Mouse (Mus musculus): ENCODE measurements around the gene Rtkn. TPM values are rescaled to one million over a fixed set of nuclear protein-coding genes. Genes with fewer than 3 reads are reported as not detected.

The Rtkn gene
- polyA plus RNA-seq, 1 experiment from 2014 or later: 21.1 TPM

DNA sequence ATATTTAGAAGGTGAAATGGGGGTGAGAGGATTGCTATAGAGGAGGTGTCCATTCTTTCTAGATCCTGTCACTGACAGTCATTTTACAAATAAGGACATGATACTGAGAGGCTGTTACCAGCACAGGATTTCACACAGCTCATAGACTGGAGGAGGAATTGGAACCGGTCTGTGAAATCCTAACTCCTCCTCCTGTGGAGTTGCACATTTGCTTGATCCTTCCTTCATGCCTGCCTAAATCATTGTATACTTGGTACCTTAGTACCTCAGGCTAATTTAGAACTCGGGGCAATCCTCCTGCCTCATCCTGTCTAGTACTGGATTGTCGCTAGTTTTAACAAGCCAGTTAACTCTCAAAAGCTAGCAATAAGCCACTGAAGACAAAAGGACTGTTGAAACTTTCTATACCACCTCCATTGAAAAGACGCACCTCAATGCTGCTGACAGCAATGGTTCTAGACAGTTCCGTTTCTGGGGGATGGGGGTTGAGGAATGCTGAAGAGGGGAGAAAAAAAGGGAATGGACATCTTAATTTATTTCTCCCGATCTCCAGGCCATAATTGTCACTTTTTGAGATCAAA, 29.9 kb downstream of the Rtkn start:
- Histone ChIP-seq H3K4me1 (replicated peaks; ENCODE audit: control insufficient read depth, insufficient read depth, low read length) (peaks cover 12% of the 10 kb centered on the region; the same call in 1 of the 2 replicates), H3K4me3 (ENCODE audit: low read depth, low read length) (peak overlapping the region; percentile 69), H3K4me2 (replicated peaks; ENCODE audit: low read depth) (peak overlapping the region; percentile 59), H3K9me3 (ENCODE audit: control insufficient read depth) (no peaks in the 10 kb centered on the region), H3K27ac (ENCODE audit: low read depth, low read length) (peak overlapping the region; percentile 3; the same call in 1 of the 2 replicates), H3K27me3 (replicated peaks; ENCODE audit: control insufficient read depth, insufficient read depth, low read length) (peaks cover 13% of the 10 kb centered on the region; the same call in 1 of the 2 replicates), H3K9ac (ENCODE audit: low read depth, low read length) (peak overlapping the region; percentile 68; the same call in 1 of the 2 replicates), H3K36me3 (ENCODE audit: control insufficient read depth, insufficient read depth) (no peaks in the 10 kb centered on the region)
- TF ChIP-seq CTCF (IDR thresholded peaks at IDR 0.05; ENCODE audit: low read depth): no peak
- ATAC-seq: peak; percentile 6; the same call in 1 of the 2 replicates
- WGBS: 3% methylated on average over 6 of the region's 6 CpGs

DNA sequence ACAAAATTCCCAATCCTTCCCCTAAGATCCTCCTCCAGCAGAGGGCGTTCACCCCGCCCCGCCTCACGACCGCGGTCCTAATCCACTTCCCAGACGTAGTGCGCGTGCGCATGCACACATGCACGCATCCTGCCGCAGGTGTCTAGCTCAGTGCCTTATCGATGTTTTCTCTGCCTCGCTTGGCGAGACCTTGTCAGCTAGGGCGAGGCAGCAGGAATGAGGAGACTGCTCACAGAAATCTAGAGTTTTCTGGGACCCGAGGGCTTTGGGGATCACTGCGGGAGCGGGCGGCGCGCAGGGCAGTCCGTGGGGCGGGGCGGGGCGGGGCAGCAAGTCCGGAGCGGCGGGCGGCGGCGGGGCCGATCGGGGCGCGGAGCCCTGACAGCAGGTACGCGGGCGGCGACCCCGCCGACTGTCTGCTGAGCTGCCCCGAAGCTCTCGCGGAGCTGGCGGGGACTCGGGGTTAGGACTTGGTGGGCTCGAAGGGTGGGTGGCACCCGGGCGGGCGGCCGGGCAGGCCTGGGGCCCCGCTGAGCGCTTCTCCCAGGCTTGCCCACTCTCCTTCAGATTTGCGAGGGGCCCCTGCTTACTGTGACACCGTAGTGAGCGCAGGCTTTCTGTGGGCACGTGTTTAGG, 30.5 kb downstream of the Rtkn start, which contains the start of gene Dctn1:
TSS of gene Dctn1 (plus strand) at position 314 of the 636 bp plus-strand sequence.
- under 1% methylated on average over 55 of the region's 58 CpGs for WGBS
- TF ChIP-seq CTCF (IDR thresholded peaks at IDR 0.05; ENCODE audit: low read depth): peak; percentile 95

DNA sequence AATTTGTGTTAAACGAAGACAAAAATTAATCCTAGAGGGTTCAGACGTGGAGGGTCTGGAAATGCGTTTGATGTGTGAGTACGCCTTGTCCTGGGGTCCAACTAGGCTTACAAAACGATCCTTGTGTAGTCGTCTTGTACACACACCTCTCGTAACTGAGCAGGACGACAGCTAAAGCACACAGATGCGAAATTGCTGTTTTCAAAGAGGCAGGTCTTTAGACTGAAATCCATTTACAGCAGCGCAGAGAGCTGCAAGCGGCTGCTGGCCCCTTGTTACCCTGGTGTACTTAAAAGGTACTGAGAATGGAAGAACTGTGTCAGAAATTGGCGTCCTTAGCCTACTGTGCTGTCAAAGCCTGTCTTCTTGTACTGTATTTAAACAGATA, 31.0 kb downstream of the Rtkn start:
- under 1% methylated on average over 12 of the region's 12 CpGs for WGBS
- H3K27me3 ChIP-seq (replicated peaks; ENCODE audit: control insufficient read depth, insufficient read depth, low read length): peaks cover 7% of the 10 kb centered on the region; the same call in 1 of the 2 replicates
- H3K36me3 ChIP-seq (ENCODE audit: control insufficient read depth, insufficient read depth): no peaks in the 10 kb centered on the region
- peak overlapping the region; percentile 67; the same call in 1 of the 2 replicates for H3K27ac ChIP-seq (ENCODE audit: low read depth, low read length)
- peak overlapping the region; percentile 68 for H3K9ac ChIP-seq (ENCODE audit: low read depth, low read length)
- peak overlapping the region; percentile 69 for H3K4me3 ChIP-seq (ENCODE audit: low read depth, low read length)
- 0 out of 2 replicates have a peak, but pooled peaks have one; percentile 3 for TF ChIP-seq CTCF (IDR thresholded peaks at IDR 0.05; ENCODE audit: low read depth)
- peak overlapping the region; percentile 59 for H3K4me2 ChIP-seq (replicated peaks; ENCODE audit: low read depth)
- ATAC-seq: no peak
- no peaks in the 10 kb centered on the region for H3K9me3 ChIP-seq (ENCODE audit: control insufficient read depth)
- H3K4me1 ChIP-seq (replicated peaks; ENCODE audit: control insufficient read depth, insufficient read depth, low read length): peaks cover 12% of the 10 kb centered on the region; the same call in 1 of the 2 replicates

More for the DNA sequence above, 30.5 kb downstream of the Rtkn start, which contains the start of gene Dctn1:
- H3K9me3 ChIP-seq (ENCODE audit: control insufficient read depth): no peaks in the 10 kb centered on the region
- H3K36me3 ChIP-seq (ENCODE audit: control insufficient read depth, insufficient read depth): no peaks in the 10 kb centered on the region
- ATAC-seq: peak; percentile 81
- H3K4me3 ChIP-seq (ENCODE audit: low read depth, low read length): peak within 1 kb of the TSS; percentile 69
- peaks cover 12% of the 10 kb centered on the region; the same call in 1 of the 2 replicates for H3K27me3 ChIP-seq (replicated peaks; ENCODE audit: control insufficient read depth, insufficient read depth, low read length)
- peaks cover 12% of the 10 kb centered on the region; the same call in 1 of the 2 replicates for H3K4me1 ChIP-seq (replicated peaks; ENCODE audit: control insufficient read depth, insufficient read depth, low read length)
- peak within 1 kb of the TSS; percentile 68 for H3K9ac ChIP-seq (ENCODE audit: low read depth, low read length)
- H3K27ac ChIP-seq (ENCODE audit: low read depth, low read length): peak within 1 kb of the TSS; percentile 67
- H3K4me2 ChIP-seq (replicated peaks; ENCODE audit: low read depth): peak within 1 kb of the TSS; percentile 59

DNA sequence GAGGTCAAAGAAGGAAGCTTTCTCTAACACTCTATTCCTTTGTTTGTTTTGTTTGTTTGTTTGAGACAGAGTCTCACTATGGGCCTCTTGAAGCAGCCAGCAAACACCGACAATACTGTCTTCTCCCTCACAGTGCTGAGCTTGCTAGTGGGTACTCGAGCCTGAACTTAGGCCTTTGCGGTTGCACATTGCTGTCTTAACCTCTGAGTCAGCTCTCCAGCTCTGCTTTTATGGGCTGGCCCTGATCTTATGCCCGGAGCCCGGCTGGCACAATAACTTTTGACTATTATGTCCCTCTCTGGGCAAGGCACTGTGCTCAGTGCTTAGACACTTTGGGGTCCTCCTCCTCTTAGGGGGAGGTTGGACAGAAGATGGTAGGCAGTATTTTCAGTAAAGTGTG, 34.6 kb downstream of the Rtkn start:
- H3K4me2 ChIP-seq (replicated peaks; ENCODE audit: low read depth): no peak overlapping the region
- no peaks in the 10 kb centered on the region for H3K9me3 ChIP-seq (ENCODE audit: control insufficient read depth)
- H3K4me3 ChIP-seq (ENCODE audit: low read depth, low read length): no peak overlapping the region
- H3K36me3 ChIP-seq (ENCODE audit: control insufficient read depth, insufficient read depth): no peaks in the 10 kb centered on the region
- H3K27me3 ChIP-seq (replicated peaks; ENCODE audit: control insufficient read depth, insufficient read depth, low read length): no peaks in the 10 kb centered on the region
- no peak for TF ChIP-seq CTCF (IDR thresholded peaks at IDR 0.05; ENCODE audit: low read depth)
- no peak; the same call in 1 of the 2 replicates for ATAC-seq
- peak overlapping the region; percentile 41 for H3K27ac ChIP-seq (ENCODE audit: low read depth, low read length)
- H3K9ac ChIP-seq (ENCODE audit: low read depth, low read length): no peak overlapping the region
- WGBS: 55% methylated on average over 5 of the region's 5 CpGs
- no peaks in the 10 kb centered on the region; the same call in 1 of the 2 replicates for H3K4me1 ChIP-seq (replicated peaks; ENCODE audit: control insufficient read depth, insufficient read depth, low read length)

DNA sequence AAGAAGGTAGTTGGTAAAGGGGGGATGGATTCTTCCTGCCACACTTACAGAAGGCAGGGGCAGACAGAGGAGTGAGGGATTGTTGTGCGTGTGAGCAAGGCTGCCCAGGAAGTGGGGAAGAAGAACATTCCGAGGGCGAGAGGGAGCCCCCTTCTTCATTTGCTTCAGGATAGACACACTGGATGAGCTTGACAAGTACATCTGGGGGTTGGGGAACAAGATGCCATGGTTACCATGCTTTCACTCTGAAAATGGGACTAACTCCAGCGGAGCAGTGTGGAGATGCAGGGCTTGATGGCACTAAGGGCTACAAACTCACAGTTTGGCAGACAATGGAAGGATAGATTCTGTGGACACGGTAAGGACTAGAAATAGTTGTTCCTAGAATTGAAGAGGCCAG, 35.8 kb downstream of the Rtkn start:
- H3K4me3 ChIP-seq (ENCODE audit: low read depth, low read length): no peak overlapping the region
- H3K4me1 ChIP-seq (replicated peaks; ENCODE audit: control insufficient read depth, insufficient read depth, low read length): no peaks in the 10 kb centered on the region; the same call in 1 of the 2 replicates
- no peak for ATAC-seq
- no peak for TF ChIP-seq CTCF (IDR thresholded peaks at IDR 0.05; ENCODE audit: low read depth)
- no peaks in the 10 kb centered on the region for H3K27me3 ChIP-seq (replicated peaks; ENCODE audit: control insufficient read depth, insufficient read depth, low read length)
- 78% methylated on average over 5 of the region's 5 CpGs for whole genome bisulfite sequencing
- H3K9me3 ChIP-seq (ENCODE audit: control insufficient read depth): no peaks in the 10 kb centered on the region
- no peak overlapping the region for H3K4me2 ChIP-seq (replicated peaks; ENCODE audit: low read depth)
- no peak overlapping the region for H3K27ac ChIP-seq (ENCODE audit: low read depth, low read length)
- no peak overlapping the region for H3K9ac ChIP-seq (ENCODE audit: low read depth, low read length)
- H3K36me3 ChIP-seq (ENCODE audit: control insufficient read depth, insufficient read depth): no peaks in the 10 kb centered on the region

DNA sequence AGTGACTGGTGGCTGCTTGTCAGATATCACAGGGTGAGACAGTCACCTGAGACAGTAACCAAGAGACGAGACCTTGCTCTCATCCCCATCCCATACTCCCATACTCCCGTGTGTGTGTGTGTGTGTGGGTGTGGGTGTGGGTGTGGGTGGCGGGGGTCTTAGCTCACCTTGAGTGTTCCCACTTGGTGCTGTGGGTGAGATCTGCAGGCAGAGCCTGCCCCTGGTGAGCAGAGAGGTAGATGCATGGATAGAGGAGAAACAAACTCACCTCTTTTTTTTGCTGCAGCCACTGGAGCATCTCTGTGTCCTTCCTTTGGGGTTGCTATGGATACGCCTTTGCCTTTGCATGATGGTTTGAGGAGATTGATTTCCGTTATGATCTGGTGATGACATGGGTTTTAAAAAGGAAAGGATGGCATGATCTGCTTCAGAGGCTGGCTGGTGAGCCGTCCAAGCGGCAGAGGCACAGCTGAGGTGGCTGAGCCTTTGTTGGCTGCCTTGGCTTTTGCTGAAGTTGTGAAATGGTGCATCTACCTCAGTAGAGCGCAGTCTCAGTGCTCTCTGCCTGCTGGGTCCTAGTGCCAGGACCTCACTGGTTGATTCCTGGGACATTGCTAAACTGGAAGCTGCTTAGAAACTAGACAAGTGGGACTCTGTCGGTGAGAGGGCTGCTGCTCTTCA, 37.1 kb downstream of the Rtkn start:
- WGBS: 81% methylated on average over 9 of the region's 9 CpGs
- no peak overlapping the region for H3K4me3 ChIP-seq (ENCODE audit: low read depth, low read length)
- no peaks in the 10 kb centered on the region for H3K36me3 ChIP-seq (ENCODE audit: control insufficient read depth, insufficient read depth)
- H3K4me1 ChIP-seq (replicated peaks; ENCODE audit: control insufficient read depth, insufficient read depth, low read length): no peaks in the 10 kb centered on the region; the same call in 1 of the 2 replicates
- no peak overlapping the region for H3K27ac ChIP-seq (ENCODE audit: low read depth, low read length)
- no peaks in the 10 kb centered on the region for H3K9me3 ChIP-seq (ENCODE audit: control insufficient read depth)
- no peak for ATAC-seq
- no peaks in the 10 kb centered on the region for H3K27me3 ChIP-seq (replicated peaks; ENCODE audit: control insufficient read depth, insufficient read depth, low read length)
- TF ChIP-seq CTCF (IDR thresholded peaks at IDR 0.05; ENCODE audit: low read depth): no peak
- H3K9ac ChIP-seq (ENCODE audit: low read depth, low read length): no peak overlapping the region
- no peak overlapping the region for H3K4me2 ChIP-seq (replicated peaks; ENCODE audit: low read depth)

All from intestine, postnatal 0 days (tissue).